ENCODE assay signal across 19 mouse cellular contexts in the genomic region with DNA sequence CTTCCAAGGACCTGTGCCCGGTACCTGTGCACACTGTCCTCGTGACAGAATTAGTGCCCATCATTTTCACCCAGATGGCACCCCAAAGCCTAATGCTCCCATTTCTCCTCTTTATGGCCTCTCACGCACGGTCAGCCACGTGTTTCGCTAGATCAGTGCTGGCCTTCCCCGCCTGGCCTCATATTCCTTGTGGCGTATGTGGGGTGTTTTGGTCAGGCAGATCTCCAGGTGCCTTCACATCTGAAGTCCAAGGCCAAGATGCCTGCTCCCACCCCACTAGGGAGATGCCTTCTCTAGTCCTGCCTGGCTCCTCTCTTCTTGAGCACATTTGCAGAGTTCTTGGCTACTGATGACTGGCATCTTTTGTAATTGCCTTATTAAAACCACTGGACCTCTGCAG.
DNase-seq lines count a peak whose midpoint lies in the region; ATAC-seq lines count a peak whose summit lies in the region.
"Had no signal": no experiment of that assay in that cellular context is flagged by ENCODE, and none has a peak within 500 bp of the region (broad histone marks: within the 10 kb centered on the region; RNA-seq: fewer than 3 reads in every experiment).

No protein-coding gene starts in this region.

- H3K27me3 ChIP-seq in hindbrain, embryonic 13.5 days: no peaks in the 10 kb centered on the region
- H3K27me3 ChIP-seq in hindbrain, embryonic 14.5 days (ENCODE audit: control insufficient read depth, insufficient read depth, low read length): no peaks in the 10 kb centered on the region
- H3K27me3 ChIP-seq in midbrain, embryonic 11.5 days (ENCODE audit: control insufficient read depth, insufficient read depth, low read length): no peaks in the 10 kb centered on the region
- no peaks in the 10 kb centered on the region for H3K27me3 ChIP-seq in midbrain, embryonic 13.5 days
- H3K27me3 ChIP-seq in neural tube, embryonic 13.5 days: no peaks in the 10 kb centered on the region
- H3K27me3 ChIP-seq: embryonic facial prominence, embryonic 13.5 days; heart, embryonic 15.5 days had no signal

- 0 out of 2 replicates have a peak, but pooled peaks have one; percentile 34 for ATAC-seq in hindbrain, embryonic 13.5 days (ENCODE audit: low FRiP score)
- ATAC-seq in hindbrain, embryonic 14.5 days (ENCODE audit: low FRiP score): no peak
- ATAC-seq in midbrain, embryonic 11.5 days (ENCODE audit: low FRiP score): no peak
- no peak for ATAC-seq in midbrain, embryonic 13.5 days
- ATAC-seq in neural tube, embryonic 13.5 days (ENCODE audit: low read depth): peak; percentile 48; the same call in 1 of the 2 replicates
- ATAC-seq: forebrain, embryonic 14.5 days had no signal

- no peak overlapping the region for H3K4me2 ChIP-seq in hindbrain, embryonic 13.5 days
- H3K4me2 ChIP-seq in hindbrain, embryonic 14.5 days (replicated peaks): no peak overlapping the region
- no peak overlapping the region for H3K4me2 ChIP-seq in midbrain, embryonic 11.5 days
- H3K4me2 ChIP-seq in midbrain, embryonic 13.5 days (replicated peaks): no peak overlapping the region
- H3K4me2 ChIP-seq in neural tube, embryonic 13.5 days: no peak overlapping the region
- H3K4me2 ChIP-seq: embryonic facial prominence, embryonic 13.5 days; heart, embryonic 15.5 days had no signal

- DNase-seq in hindbrain, embryonic 14.5 days (ENCODE audit: low spot score): no peak
- peak; percentile 72 for DNase-seq in midbrain, embryonic 11.5 days (ENCODE audit: low spot score, missing footprints)
- DNase-seq in frontal cortex, postnatal 25 days (ENCODE audit: low spot score in 2 of 2): no peak
- no peak for DNase-seq in urinary bladder, postnatal 10 days (ENCODE audit: low spot score)
- DNase-seq: adrenal gland, adult 2 months; adrenal gland, postnatal 25 days; cerebellum, adult 18-20 months; cerebellum, adult 9-11 months; cerebellum, postnatal 36 days; gastrocnemius, postnatal 36 days; heart, adult 18-20 months; heart, postnatal 14 days had no signal

- WGBS in hindbrain, embryonic 13.5 days: 82% methylated on average over 8 of the region's 8 CpGs
- WGBS in hindbrain, embryonic 14.5 days: 88% methylated on average over 8 of the region's 8 CpGs
- WGBS in midbrain, embryonic 11.5 days: 89% methylated on average over 8 of the region's 8 CpGs
- 94% methylated on average over 8 of the region's 8 CpGs for WGBS in midbrain, embryonic 13.5 days
- 71% methylated on average over 8 of the region's 8 CpGs for WGBS in neural tube, embryonic 13.5 days

- no peak overlapping the region for H3K4me3 ChIP-seq in hindbrain, embryonic 13.5 days
- H3K4me3 ChIP-seq in hindbrain, embryonic 14.5 days (replicated peaks; ENCODE audit: low read length): no peak overlapping the region
- H3K4me3 ChIP-seq in midbrain, embryonic 11.5 days (ENCODE audit: low read depth, low read length): no peak overlapping the region
- H3K4me3 ChIP-seq in midbrain, embryonic 13.5 days (replicated peaks): no peak overlapping the region
- no peak overlapping the region for H3K4me3 ChIP-seq in neural tube, embryonic 13.5 days
- H3K4me3 ChIP-seq: embryonic facial prominence, embryonic 13.5 days; heart, embryonic 10.5 days; heart, embryonic 15.5 days had no signal

- no peak overlapping the region for H3K9ac ChIP-seq in hindbrain, embryonic 13.5 days
- H3K9ac ChIP-seq in hindbrain, embryonic 14.5 days: no peak overlapping the region
- H3K9ac ChIP-seq in midbrain, embryonic 11.5 days (ENCODE audit: low read length): no peak overlapping the region
- H3K9ac ChIP-seq in midbrain, embryonic 13.5 days (replicated peaks): no peak overlapping the region
- H3K9ac ChIP-seq in neural tube, embryonic 13.5 days: no peak overlapping the region
- H3K9ac ChIP-seq: embryonic facial prominence, embryonic 13.5 days; heart, embryonic 15.5 days had no signal

- H3K4me1 ChIP-seq in hindbrain, embryonic 13.5 days (replicated peaks): 0 out of 2 replicates have a peak, but pooled peaks cover 4% of the 10 kb centered on the region
- H3K4me1 ChIP-seq in hindbrain, embryonic 14.5 days (replicated peaks; ENCODE audit: control insufficient read depth, insufficient read depth, low read length): no peaks in the 10 kb centered on the region
- H3K4me1 ChIP-seq in midbrain, embryonic 11.5 days (ENCODE audit: control insufficient read depth, insufficient read depth, low read length): no peaks in the 10 kb centered on the region
- no peaks in the 10 kb centered on the region for H3K4me1 ChIP-seq in midbrain, embryonic 13.5 days (replicated peaks)
- H3K4me1 ChIP-seq in neural tube, embryonic 13.5 days (replicated peaks): no peaks in the 10 kb centered on the region; the same call in 1 of the 2 replicates
- H3K4me1 ChIP-seq: embryonic facial prominence, embryonic 13.5 days; heart, embryonic 15.5 days had no signal

- H3K9me3 ChIP-seq in hindbrain, embryonic 13.5 days: no peaks in the 10 kb centered on the region
- no peaks in the 10 kb centered on the region for H3K9me3 ChIP-seq in hindbrain, embryonic 14.5 days (ENCODE audit: control insufficient read depth, low read length)
- no peaks in the 10 kb centered on the region for H3K9me3 ChIP-seq in midbrain, embryonic 11.5 days (ENCODE audit: control insufficient read depth, low read length)
- H3K9me3 ChIP-seq in midbrain, embryonic 13.5 days: no peaks in the 10 kb centered on the region
- no peaks in the 10 kb centered on the region for H3K9me3 ChIP-seq in neural tube, embryonic 13.5 days
- H3K9me3 ChIP-seq: embryonic facial prominence, embryonic 13.5 days; heart, embryonic 10.5 days; heart, embryonic 15.5 days had no signal

- H3K27ac ChIP-seq in hindbrain, embryonic 13.5 days: no peak overlapping the region
- no peak overlapping the region for H3K27ac ChIP-seq in hindbrain, embryonic 14.5 days
- H3K27ac ChIP-seq in midbrain, embryonic 11.5 days (ENCODE audit: low read depth, low read length): no peak overlapping the region
- no peak overlapping the region for H3K27ac ChIP-seq in midbrain, embryonic 13.5 days
- no peak overlapping the region for H3K27ac ChIP-seq in neural tube, embryonic 13.5 days (replicated peaks)
- H3K27ac ChIP-seq: embryonic facial prominence, embryonic 13.5 days; heart, embryonic 10.5 days; heart, embryonic 15.5 days had no signal

- no peaks in the 10 kb centered on the region for H3K36me3 ChIP-seq in hindbrain, embryonic 13.5 days
- H3K36me3 ChIP-seq in hindbrain, embryonic 14.5 days (replicated peaks; ENCODE audit: control insufficient read depth, insufficient read depth): no peaks in the 10 kb centered on the region
- H3K36me3 ChIP-seq in midbrain, embryonic 11.5 days (ENCODE audit: control insufficient read depth, insufficient read depth, low read length): no peaks in the 10 kb centered on the region
- H3K36me3 ChIP-seq in midbrain, embryonic 13.5 days: no peaks in the 10 kb centered on the region
- H3K36me3 ChIP-seq in neural tube, embryonic 13.5 days: no peaks in the 10 kb centered on the region
- H3K36me3 ChIP-seq: embryonic facial prominence, embryonic 13.5 days; heart, embryonic 10.5 days; heart, embryonic 15.5 days had no signal

Comparison
In these comparisons a context has a peak if more than half of its experiments do, and no peak if none do; other contexts are left out.
1. ATAC-seq: peak in hindbrain, embryonic 13.5 days (single experiment) and neural tube, embryonic 13.5 days (single experiment); none in hindbrain, embryonic 14.5 days (single experiment), midbrain, embryonic 11.5 days (single experiment) and midbrain, embryonic 13.5 days (single experiment).